Mouse (Mus musculus): ENCODE results near the gene Usf2.

The Usf2 gene

DNA sequence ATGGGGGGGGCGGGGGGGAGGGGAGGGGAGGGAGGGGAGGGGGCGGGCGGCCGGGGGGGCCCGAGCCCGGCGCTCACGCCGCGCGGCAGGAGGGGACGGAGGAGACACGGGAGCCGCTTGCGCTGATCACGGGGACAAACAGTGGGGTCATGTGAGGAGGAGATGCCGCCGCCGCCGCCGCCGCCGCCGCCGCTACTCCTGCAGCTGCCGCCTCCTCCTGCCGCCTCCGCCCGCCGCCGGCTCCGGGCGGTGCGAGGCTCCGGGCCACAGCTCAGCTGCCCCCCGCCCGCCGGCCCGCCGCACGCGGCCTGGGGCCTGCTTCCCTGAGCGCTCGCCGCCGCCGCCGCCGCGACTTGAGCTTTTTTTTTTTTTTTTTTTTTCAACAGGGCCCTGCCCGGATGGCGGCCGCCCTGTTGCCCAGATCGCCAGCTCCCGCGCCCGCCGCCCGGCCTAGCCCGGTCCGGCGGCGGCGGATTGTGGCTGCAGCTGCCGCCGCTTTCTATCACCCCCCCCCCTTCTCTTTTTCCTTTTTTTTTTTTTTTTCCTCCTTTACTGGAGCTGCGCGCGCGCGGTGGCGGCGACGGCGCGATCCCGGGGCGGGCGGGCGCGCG lies at the start of gene Usf2:
TSS of gene Usf2 (minus strand) at position 48 of the 611 bp plus-strand sequence.
- peaks cover 64% of the 10 kb centered on the region for H3K4me1 ChIP-seq (replicated peaks; ENCODE audit: low read depth, low read length)
- peaks cover 74% of the 10 kb centered on the region for H3K36me3 ChIP-seq (ENCODE audit: insufficient read depth, low read length)
- H3K4me3 ChIP-seq (replicated peaks; ENCODE audit: low read length) = peak within 1 kb of the TSS; percentile 87
- TF ChIP-seq POU5F1 (IDR thresholded peaks at IDR 0.05; ENCODE audit: borderline replicate concordance, low read length) = no peak
- no peak for TF ChIP-seq NANOG (IDR thresholded peaks at IDR 0.05; ENCODE audit: borderline replicate concordance, low read length)
- no peak for TF ChIP-seq CTCF (conservative IDR thresholded peaks at IDR 0.05; ENCODE audit: low read length)
- H3K9me3 ChIP-seq (ENCODE audit: low read length) = no peaks in the 10 kb centered on the region
- H3K27me3 ChIP-seq (ENCODE audit: insufficient read depth, low read length) = no peaks in the 10 kb centered on the region

DNA sequence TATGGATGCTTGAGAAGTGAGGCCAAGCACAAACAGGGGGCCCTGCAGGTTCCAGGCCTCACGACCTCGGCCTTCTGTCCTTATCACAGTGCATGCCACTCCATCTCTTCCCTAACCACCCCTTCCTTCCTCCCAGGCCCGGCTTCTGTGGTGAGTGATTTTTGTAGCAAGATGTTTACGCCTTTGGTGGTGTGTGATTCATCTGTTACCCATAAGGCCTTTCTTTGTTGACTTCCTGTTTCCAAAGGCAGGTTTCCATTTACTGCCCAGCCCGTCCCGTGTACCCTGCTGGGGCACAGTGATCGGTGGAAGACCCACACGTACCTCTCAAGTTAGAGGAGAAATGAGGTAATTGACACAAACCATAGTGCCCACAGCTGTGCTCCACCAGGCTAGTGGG lies 46.0 kb upstream of the Usf2 start:
- no peak overlapping the region for H3K4me3 ChIP-seq (replicated peaks; ENCODE audit: low read length)
- 0 out of 2 replicates have a peak, but pooled peaks cover 8% of the 10 kb centered on the region for H3K27me3 ChIP-seq (ENCODE audit: insufficient read depth, low read length)
- no peak for TF ChIP-seq CTCF (conservative IDR thresholded peaks at IDR 0.05; ENCODE audit: low read length)
- TF ChIP-seq POU5F1 (IDR thresholded peaks at IDR 0.05; ENCODE audit: borderline replicate concordance, low read length) = no peak
- no peak for TF ChIP-seq NANOG (IDR thresholded peaks at IDR 0.05; ENCODE audit: borderline replicate concordance, low read length)
- H3K9me3 ChIP-seq (ENCODE audit: low read length) = peaks cover 15% of the 10 kb centered on the region; the same call in 1 of the 2 replicates
- H3K36me3 ChIP-seq (ENCODE audit: insufficient read depth, low read length) = no peaks in the 10 kb centered on the region
- H3K4me1 ChIP-seq (replicated peaks; ENCODE audit: low read depth, low read length) = peaks cover 3% of the 10 kb centered on the region; the same call in 1 of the 2 replicates

DNA sequence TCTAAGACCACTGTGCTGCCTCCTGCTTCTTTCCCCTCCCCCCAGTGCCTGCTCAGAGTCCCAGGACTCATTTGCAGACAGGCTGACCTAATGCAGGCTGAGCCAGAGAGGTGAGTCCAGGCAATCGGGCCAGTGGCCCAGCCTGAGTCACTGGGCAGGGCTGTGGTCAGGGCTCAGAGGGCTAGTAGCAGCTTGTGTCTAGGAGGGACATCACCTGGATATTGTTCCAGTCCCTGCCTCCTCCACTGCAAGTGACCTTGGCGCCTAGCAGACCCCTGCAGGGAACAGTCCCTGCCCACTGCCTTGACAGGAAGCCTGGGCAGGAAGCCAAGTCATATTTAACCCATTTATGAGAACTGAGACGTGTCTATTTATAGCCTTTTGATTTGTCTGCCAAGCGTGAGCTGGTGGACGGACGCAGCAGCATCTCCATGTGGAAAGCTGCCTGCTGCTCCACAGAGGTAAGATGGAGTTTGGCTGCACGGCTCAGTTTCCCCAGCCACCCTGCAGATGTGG lies 44.0 kb upstream of the Usf2 start:
- Histone ChIP-seq H3K36me3 (ENCODE audit: insufficient read depth, low read length) (no peaks in the 10 kb centered on the region), H3K4me3 (replicated peaks; ENCODE audit: low read length) (no peak overlapping the region), H3K27me3 (ENCODE audit: insufficient read depth, low read length) (0 out of 2 replicates have a peak, but pooled peaks cover 3% of the 10 kb centered on the region), H3K9me3 (ENCODE audit: low read length) (0 out of 2 replicates have a peak, but pooled peaks cover 11% of the 10 kb centered on the region), H3K4me1 (replicated peaks; ENCODE audit: low read depth, low read length) (peaks cover 3% of the 10 kb centered on the region; the same call in 1 of the 2 replicates)
- TF ChIP-seq CTCF (conservative IDR thresholded peaks at IDR 0.05; ENCODE audit: low read length) (no peak), POU5F1 (IDR thresholded peaks at IDR 0.05; ENCODE audit: borderline replicate concordance, low read length) (no peak), NANOG (IDR thresholded peaks at IDR 0.05; ENCODE audit: borderline replicate concordance, low read length) (no peak)

DNA sequence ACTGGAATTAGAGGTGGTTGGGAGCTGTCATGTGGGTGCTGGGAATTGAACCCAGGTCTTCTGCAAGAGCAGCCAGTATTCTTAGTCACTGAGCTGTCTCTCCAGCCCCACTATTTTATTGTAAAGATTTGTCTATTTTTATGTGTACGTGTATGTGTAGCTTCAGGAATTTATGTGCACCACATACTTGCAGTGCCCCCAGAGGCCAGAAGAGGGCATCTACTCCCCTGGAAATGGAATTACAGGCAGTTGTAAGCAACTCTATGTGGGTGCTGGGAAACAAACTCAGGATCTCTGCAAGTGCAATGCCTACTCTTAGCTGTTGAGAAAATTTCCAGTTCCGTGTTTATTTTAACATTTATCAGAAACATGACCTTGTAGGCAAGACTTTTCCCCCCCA lies 39.9 kb upstream of the Usf2 start:
- H3K9me3 ChIP-seq (ENCODE audit: low read length) = 0 out of 2 replicates have a peak, but pooled peaks cover 4% of the 10 kb centered on the region
- peaks cover 4% of the 10 kb centered on the region; the same call in 1 of the 2 replicates for H3K27me3 ChIP-seq (ENCODE audit: insufficient read depth, low read length)
- no peaks in the 10 kb centered on the region for H3K36me3 ChIP-seq (ENCODE audit: insufficient read depth, low read length)
- H3K4me1 ChIP-seq (replicated peaks; ENCODE audit: low read depth, low read length) = no peaks in the 10 kb centered on the region
- no peak for TF ChIP-seq NANOG (IDR thresholded peaks at IDR 0.05; ENCODE audit: borderline replicate concordance, low read length)
- TF ChIP-seq POU5F1 (IDR thresholded peaks at IDR 0.05; ENCODE audit: borderline replicate concordance, low read length) = no peak
- peak; percentile 80 for TF ChIP-seq CTCF (conservative IDR thresholded peaks at IDR 0.05; ENCODE audit: low read length)
- H3K4me3 ChIP-seq (replicated peaks; ENCODE audit: low read length) = no peak overlapping the region

DNA sequence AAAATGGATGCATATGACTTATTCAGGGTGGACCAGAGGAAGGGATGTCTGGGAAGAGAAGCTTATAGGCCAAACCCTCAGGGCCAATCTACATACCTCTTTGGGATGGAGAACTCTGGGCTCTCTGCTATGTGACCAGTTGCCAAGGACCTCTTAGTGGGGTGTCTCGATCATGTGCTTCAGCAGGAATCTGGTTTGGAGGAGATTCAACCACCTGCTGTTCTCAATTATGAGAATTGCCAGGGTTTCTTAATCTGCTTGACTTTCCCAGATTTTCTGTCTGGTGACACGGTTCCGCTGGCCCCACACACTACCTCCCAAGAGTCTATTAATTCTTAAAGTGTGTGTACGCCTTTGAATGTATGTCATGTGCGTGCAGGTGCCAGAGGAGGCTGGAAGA lies 37.4 kb upstream of the Usf2 start:
- Histone ChIP-seq H3K9me3 (ENCODE audit: low read length) (0 out of 2 replicates have a peak, but pooled peaks cover 4% of the 10 kb centered on the region), H3K36me3 (ENCODE audit: insufficient read depth, low read length) (no peaks in the 10 kb centered on the region), H3K4me3 (replicated peaks; ENCODE audit: low read length) (no peak overlapping the region), H3K27me3 (ENCODE audit: insufficient read depth, low read length) (peaks cover 8% of the 10 kb centered on the region; the same call in 1 of the 2 replicates), H3K4me1 (replicated peaks; ENCODE audit: low read depth, low read length) (no peaks in the 10 kb centered on the region)
- TF ChIP-seq CTCF (conservative IDR thresholded peaks at IDR 0.05; ENCODE audit: low read length) (no peak), NANOG (IDR thresholded peaks at IDR 0.05; ENCODE audit: borderline replicate concordance, low read length) (no peak), POU5F1 (IDR thresholded peaks at IDR 0.05; ENCODE audit: borderline replicate concordance, low read length) (no peak)

DNA sequence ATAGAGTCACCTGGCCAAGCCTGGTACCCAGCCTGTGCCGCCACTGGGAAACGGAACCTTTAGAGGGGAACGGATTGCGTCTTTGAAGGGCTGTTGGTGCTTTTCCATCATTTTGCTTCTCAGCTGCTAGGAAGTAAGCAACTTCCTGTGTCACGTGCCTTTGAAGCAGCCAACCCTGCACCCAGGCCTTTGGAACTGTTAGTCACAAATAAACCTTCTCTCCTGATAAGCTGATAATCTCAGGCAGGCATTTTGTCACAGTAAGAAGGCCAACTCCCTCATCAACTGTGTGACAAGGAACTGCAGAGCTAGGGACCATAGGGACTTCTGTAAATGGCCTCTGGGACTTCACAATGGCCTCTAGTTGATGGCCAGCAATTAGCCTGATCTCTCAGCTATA lies 35.5 kb upstream of the Usf2 start:
- no peak for TF ChIP-seq POU5F1 (IDR thresholded peaks at IDR 0.05; ENCODE audit: borderline replicate concordance, low read length)
- TF ChIP-seq NANOG (IDR thresholded peaks at IDR 0.05; ENCODE audit: borderline replicate concordance, low read length) = no peak
- TF ChIP-seq CTCF (conservative IDR thresholded peaks at IDR 0.05; ENCODE audit: low read length) = no peak
- H3K27me3 ChIP-seq (ENCODE audit: insufficient read depth, low read length) = peaks cover 9% of the 10 kb centered on the region; the same call in 1 of the 2 replicates

DNA sequence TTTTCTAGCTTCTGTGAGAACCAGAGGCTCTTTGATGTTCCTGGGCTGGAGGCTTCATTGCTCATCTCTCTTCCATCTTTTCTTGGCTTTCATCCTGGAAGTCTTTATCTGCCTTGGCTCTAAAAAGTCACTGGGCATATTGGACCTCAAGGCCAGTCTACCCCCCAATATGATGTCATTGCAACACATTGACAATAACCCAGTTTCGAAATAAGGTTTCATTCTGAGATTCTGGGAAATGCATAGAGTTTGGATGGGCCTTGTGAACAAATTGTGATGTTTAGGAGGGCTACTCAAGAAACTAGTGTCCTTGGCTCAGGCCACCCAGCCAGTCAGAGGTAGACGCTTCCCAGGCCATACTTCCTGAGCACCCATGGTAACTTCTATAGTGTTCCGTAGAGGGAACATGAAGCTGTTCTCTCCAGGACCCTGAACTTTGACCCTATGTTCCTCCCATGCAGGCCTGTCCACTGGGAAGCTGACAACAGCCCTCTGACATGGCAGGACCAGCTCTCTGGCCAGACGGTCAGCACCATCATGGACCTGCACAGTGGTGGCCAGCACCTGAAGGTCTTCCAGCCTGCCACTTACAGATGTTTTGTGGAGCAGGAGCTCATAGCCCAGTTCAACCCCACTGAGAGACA lies 32.0 kb upstream of the Usf2 start:
- TF ChIP-seq CTCF (conservative IDR thresholded peaks at IDR 0.05; ENCODE audit: low read length) = no peak
- no peak for TF ChIP-seq NANOG (IDR thresholded peaks at IDR 0.05; ENCODE audit: borderline replicate concordance, low read length)
- no peak for TF ChIP-seq POU5F1 (IDR thresholded peaks at IDR 0.05; ENCODE audit: borderline replicate concordance, low read length)

More for the DNA sequence above, 35.5 kb upstream of the Usf2 start:
- Histone ChIP-seq H3K9me3 (ENCODE audit: low read length) (0 out of 2 replicates have a peak, but pooled peaks cover 4% of the 10 kb centered on the region), H3K4me1 (replicated peaks; ENCODE audit: low read depth, low read length) (no peaks in the 10 kb centered on the region), H3K4me3 (replicated peaks; ENCODE audit: low read length) (no peak overlapping the region), H3K36me3 (ENCODE audit: insufficient read depth, low read length) (no peaks in the 10 kb centered on the region)

DNA sequence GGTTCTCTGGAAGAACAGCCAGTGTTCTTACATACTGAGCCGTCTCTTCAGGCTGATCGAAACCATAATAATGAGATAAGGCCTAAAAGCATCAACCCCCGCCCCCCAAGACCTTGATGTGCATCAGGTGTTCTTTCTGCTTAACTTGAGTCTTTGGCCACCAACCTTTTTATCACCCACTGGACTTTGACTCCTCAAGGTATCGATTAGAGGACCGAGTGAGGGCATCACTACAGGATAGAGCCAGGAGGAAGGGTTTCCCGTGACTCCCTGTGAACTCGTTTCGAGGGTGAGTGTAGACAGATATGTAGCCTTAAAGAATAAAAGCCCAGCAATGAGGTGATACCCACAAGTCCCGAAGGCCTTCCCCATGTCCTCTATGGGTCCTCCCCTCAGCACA lies 28.8 kb upstream of the Usf2 start:
- no peak overlapping the region for H3K4me3 ChIP-seq (replicated peaks; ENCODE audit: low read length)
- 0 out of 2 replicates have a peak, but pooled peaks cover 5% of the 10 kb centered on the region for H3K27me3 ChIP-seq (ENCODE audit: insufficient read depth, low read length)
- TF ChIP-seq NANOG (IDR thresholded peaks at IDR 0.05; ENCODE audit: borderline replicate concordance, low read length) = no peak
- TF ChIP-seq CTCF (conservative IDR thresholded peaks at IDR 0.05; ENCODE audit: low read length) = no peak
- no peak for TF ChIP-seq POU5F1 (IDR thresholded peaks at IDR 0.05; ENCODE audit: borderline replicate concordance, low read length)
- no peaks in the 10 kb centered on the region for H3K36me3 ChIP-seq (ENCODE audit: insufficient read depth, low read length)
- no peaks in the 10 kb centered on the region for H3K4me1 ChIP-seq (replicated peaks; ENCODE audit: low read depth, low read length)
- H3K9me3 ChIP-seq (ENCODE audit: low read length) = no peaks in the 10 kb centered on the region

More for the DNA sequence above, 32.0 kb upstream of the Usf2 start:
- peaks cover 9% of the 10 kb centered on the region; the same call in 1 of the 2 replicates for H3K27me3 ChIP-seq (ENCODE audit: insufficient read depth, low read length)
- H3K36me3 ChIP-seq (ENCODE audit: insufficient read depth, low read length) = no peaks in the 10 kb centered on the region
- no peak overlapping the region for H3K4me3 ChIP-seq (replicated peaks; ENCODE audit: low read length)
- H3K4me1 ChIP-seq (replicated peaks; ENCODE audit: low read depth, low read length) = no peaks in the 10 kb centered on the region
- no peaks in the 10 kb centered on the region for H3K9me3 ChIP-seq (ENCODE audit: low read length)
